Mouse (Mus musculus): ENCODE measurements around the gene Ggt6.

GRCm38 (mm10) chr11:72406079-72406675 lies 29.1 kb upstream of the Ggt6 start:
- TF ChIP-seq ZNF384 (IDR thresholded peaks at IDR 0.05; ENCODE audit: low read depth, low read length) (no peak), HCFC1 (IDR thresholded peaks at IDR 0.05; ENCODE audit: borderline replicate concordance, insufficient read depth, low read length) (no peak), ZC3H11A (IDR thresholded peaks at IDR 0.05; ENCODE audit: borderline replicate concordance, low read depth, low read length) (no peak), MAFK (IDR thresholded peaks at IDR 0.05; ENCODE audit: insufficient read depth, low read depth, low read length) (no peak)
